Mouse (Mus musculus) E14TG2a.4 (cell line): ENCODE measurements around the gene Kdm6b.

Experiments used
- CTCF ChIP-seq: conservative IDR thresholded peaks from 2 replicates; pipeline ENCODE4 v1.5.1; 2014; ENCODE audit warnings: low read length
- NANOG ChIP-seq: IDR thresholded peaks from 2 replicates; pipeline ENCODE4 v1.6.1; 2014; ENCODE audit warnings: borderline replicate concordance, low read length, mixed read lengths
- POU5F1 ChIP-seq: IDR thresholded peaks from 2 replicates; pipeline ENCODE4 v1.6.1; 2014; ENCODE audit warnings: low read length, borderline replicate concordance

- no peak for TF ChIP-seq CTCF
- TF ChIP-seq NANOG = no peak
- TF ChIP-seq POU5F1 = no peak
These were observed 49.1 kb downstream of the Kdm6b start for GRCm38 (mm10) chr11:69364376-69364775.
